Mouse (Mus musculus) brain, embryonic 14.5 days (tissue): ENCODE measurements around the gene Sohlh2. TPM values are rescaled to one million over a fixed set of nuclear protein-coding genes. Genes with fewer than 3 reads are reported as not detected.

Experiments
- DNase-seq: peaks from one replicate; pipeline ENCODE4 v3.0.0-alpha.2; 2011; ENCODE audit warnings: low read depth
- CTCF ChIP-seq: fragments of 200-500 bp; IDR thresholded peaks from 2 replicates; pipeline ENCODE4 v1.5.1; 2012; ENCODE audit warnings: inconsistent platforms, mild to moderate bottlenecking, moderate library complexity, borderline replicate concordance; ENCODE audit not compliant: insufficient read depth, insufficient read length; ENCODE audit errors: extremely low read depth
- POLR2A ChIP-seq: fragments of 200-500 bp; IDR thresholded peaks from 2 replicates; pipeline ENCODE4 v1.6.1; 2012; ENCODE audit warnings: mild to moderate bottlenecking, inconsistent platforms, borderline replicate concordance; ENCODE audit not compliant: poor library complexity, insufficient read depth, insufficient read length, severe bottlenecking; ENCODE audit errors: extremely low read depth
- polyA plus RNA-seq: library from polyadenylated mRNA; depleted of rRNA; stranded (reverse); fragments of >200 nt; gene quantifications from 2 replicates; pipeline ENCODE4 v1.2.3, GENCODE M21; 2012

Sohlh2 gene
- polyA plus RNA-seq, 1 experiment, result not detected

- DNase-seq, result no peak
- TF ChIP-seq CTCF (peak; percentile 43; the same call in 1 of the 2 replicates), POLR2A (no peak)
These were observed 40.7 kb downstream of the Sohlh2 start for GRCm38 (mm10) chr3:55222502-55222901.

- no peak for TF ChIP-seq CTCF
- no peak for TF ChIP-seq POLR2A
- no peak for DNase-seq
These were observed 42.0 kb downstream of the Sohlh2 start for GRCm38 (mm10) chr3:55223862-55224261.

GRCm38 (mm10) chr3:55226501-55227213 lies 44.8 kb downstream of the Sohlh2 start:
- DNase-seq, result peak; percentile 86
- TF ChIP-seq POLR2A, result no peak
- TF ChIP-seq CTCF, result no peak

GRCm38 (mm10) chr3:55227214-55227581 lies 45.4 kb downstream of the Sohlh2 start:
- no peak for DNase-seq
- no peak for TF ChIP-seq POLR2A
- TF ChIP-seq CTCF, result no peak

- no peak for DNase-seq
These were observed 60.0 kb downstream of the Sohlh2 start, which contains the start of gene Dclk1 for GRCm38 (mm10) chr3:55241730-55242421. TSS of gene Dclk1 (plus strand) at chr3:55242364.

GRCm38 (mm10) chr3:55242422-55243055 lies 60.7 kb downstream of the Sohlh2 start:
- TF ChIP-seq CTCF, result peak; percentile 63
- peak; percentile 90 for TF ChIP-seq POLR2A

More at GRCm38 (mm10) chr3:55241730-55242421, 60.0 kb downstream of the Sohlh2 start, which contains the start of gene Dclk1:
- TF ChIP-seq CTCF (no peak), POLR2A (no peak)

GRCm38 (mm10) chr3:55243056-55243471 lies 61.2 kb downstream of the Sohlh2 start:
- peak; percentile 79 for DNase-seq
- TF ChIP-seq CTCF, result no peak
- no peak for TF ChIP-seq POLR2A

More at GRCm38 (mm10) chr3:55242422-55243055, 60.7 kb downstream of the Sohlh2 start:
- DNase-seq, result peak; percentile 97

- DNase-seq, result peak; percentile 53
- no peak for TF ChIP-seq POLR2A
- no peak for TF ChIP-seq CTCF
These were observed 62.3 kb downstream of the Sohlh2 start for GRCm38 (mm10) chr3:55244087-55244486.

GRCm38 (mm10) chr3:55246618-55247272 lies 64.9 kb downstream of the Sohlh2 start:
- no peak for DNase-seq
- TF ChIP-seq CTCF (no peak), POLR2A (no peak)

GRCm38 (mm10) chr3:55248048-55248447 lies 66.2 kb downstream of the Sohlh2 start:
- TF ChIP-seq CTCF (no peak), POLR2A (no peak)
- no peak for DNase-seq

GRCm38 (mm10) chr3:55248508-55248907 lies 66.7 kb downstream of the Sohlh2 start:
- peak; percentile 94 for DNase-seq
- TF ChIP-seq CTCF (no peak), POLR2A (no peak)
